Mouse (Mus musculus) myocyte (in vitro differentiated cells): Measurements from ENCODE around the gene Chd2. TPM values are rescaled to one million over a fixed set of nuclear protein-coding genes. Genes with fewer than 3 reads are reported as not detected.

ENCODE experiments used
- H3K27me3 ChIP-seq: one replicate; pipeline ENCODE4 v1.6.1; 2011; ENCODE audit not compliant: control insufficient read depth, insufficient read depth, insufficient read length
- H3K36me3 ChIP-seq: one replicate; pipeline ENCODE4 v1.6.1; 2011; ENCODE audit not compliant: control insufficient read depth, insufficient read depth
- H3K4me2 ChIP-seq: one replicate; pipeline ENCODE4 v1.6.1; 2011; ENCODE audit warnings: low read depth, control low read depth
- H3K4me3 ChIP-seq: one replicate; pipeline ENCODE4 v1.5.1; 2011; ENCODE audit warnings: mild to moderate bottlenecking, control low read depth, moderate library complexity
- H3K79me2 ChIP-seq: one replicate; pipeline ENCODE4 v1.6.1; 2011; ENCODE audit not compliant: control insufficient read depth, insufficient read depth
- H3ac ChIP-seq: one replicate; pipeline ENCODE4 v1.6.1; 2011; ENCODE audit not compliant: control insufficient read depth, insufficient read length
- CEBPB ChIP-seq: IDR thresholded peaks from 2 replicates; pipeline ENCODE4 v1.6.1; 2011; ENCODE audit warnings: mild to moderate bottlenecking, moderate library complexity; ENCODE audit not compliant: poor library complexity, insufficient read depth, severe bottlenecking
- E2F4 ChIP-seq: IDR thresholded peaks from one replicate; pipeline ENCODE4 v1.6.1; 2011; ENCODE audit warnings: mild to moderate bottlenecking, control low read depth, moderate library complexity; ENCODE audit not compliant: insufficient read depth
- MAX ChIP-seq: IDR thresholded peaks from one replicate; pipeline ENCODE4 v1.6.1; 2011; ENCODE audit warnings: low read depth, mild to moderate bottlenecking, control low read depth
- MYOD1 ChIP-seq, 3 experiments: IDR thresholded peaks; one replicate each; pipeline ENCODE4 v1.6.1; 2011; ENCODE audit warnings: control low read depth in 2 of 3, low read depth in 2 of 3, mild to moderate bottlenecking in 2 of 3, moderate library complexity in 1 of 3; ENCODE audit not compliant: insufficient read length in 2 of 3, control insufficient read depth in 1 of 3
- MYOG ChIP-seq, 3 experiments: IDR thresholded peaks; one replicate each; pipeline ENCODE4 v1.6.1; 2011; ENCODE audit warnings: control low read depth in 2 of 3, low read depth in 2 of 3, mild to moderate bottlenecking in 2 of 3; ENCODE audit not compliant: insufficient read length in 2 of 3, control insufficient read depth in 1 of 3, insufficient read depth in 1 of 3
- POLR2A ChIP-seq: IDR thresholded peaks from one replicate; pipeline ENCODE4 v1.6.1; 2011; ENCODE audit warnings: low read depth, mild to moderate bottlenecking, control low read depth, moderate library complexity; ENCODE audit not compliant: insufficient read length
- POLR2AphosphoS2 ChIP-seq: IDR thresholded peaks from one replicate; pipeline ENCODE4 v1.6.1; 2011; ENCODE audit warnings: low read depth, control low read depth; ENCODE audit not compliant: insufficient read length
- REST ChIP-seq: IDR thresholded peaks from one replicate; pipeline ENCODE4 v1.6.1; 2011; ENCODE audit warnings: mild to moderate bottlenecking, control low read depth, moderate library complexity; ENCODE audit not compliant: insufficient read depth, insufficient read length
- SRF ChIP-seq: IDR thresholded peaks from one replicate; pipeline ENCODE4 v1.6.1; 2011; ENCODE audit warnings: low read depth; ENCODE audit not compliant: control insufficient read depth, insufficient read length
- TCF12 ChIP-seq: IDR thresholded peaks from one replicate; pipeline ENCODE4 v1.6.1; 2011; ENCODE audit warnings: mild to moderate bottlenecking, control low read depth; ENCODE audit not compliant: poor library complexity, insufficient read depth, severe bottlenecking
- TCF3 ChIP-seq: IDR thresholded peaks from one replicate; pipeline ENCODE4 v1.6.1; 2011; ENCODE audit warnings: low read depth, control low read depth; ENCODE audit not compliant: insufficient read length
- USF1 ChIP-seq: IDR thresholded peaks from one replicate; pipeline ENCODE4 v1.6.1; 2011; ENCODE audit warnings: low read depth, mild to moderate bottlenecking, control low read depth, moderate library complexity
- polyA plus RNA-seq: library from polyadenylated mRNA; unstranded; fragments of >200 nt; fragmentation: generic; extraction: Trizol; gene quantifications from one replicate; pipeline ENCODE4 v1.2.1, GENCODE M21; 2012; ENCODE audit warnings: missing spikeins

Chd2 gene
- polyA plus RNA-seq, 1 experiment: 7.9 TPM

- peaks cover 97% of the 10 kb centered on the region for H3K79me2 ChIP-seq
- H3K4me2 ChIP-seq: peak overlapping the region; percentile 85
- no peak for TF ChIP-seq SRF
- no peak for TF ChIP-seq TCF3
- no peak for TF ChIP-seq POLR2A
- no peak for TF ChIP-seq MYOG (IDR thresholded peaks at IDR 0.05; ENCODE audit: control insufficient read depth in 1 of 3, insufficient read depth in 1 of 3, insufficient read length in 2 of 3, low read depth in 2 of 3)
- TF ChIP-seq E2F4: no peak
- TF ChIP-seq USF1: no peak
- no peak for TF ChIP-seq MYOD1 (IDR thresholded peaks at IDR 0.05; ENCODE audit: control insufficient read depth in 1 of 3, insufficient read length in 2 of 3, low read depth in 2 of 3)
- no peak for TF ChIP-seq TCF12
- TF ChIP-seq MAX: no peak
- no peak for TF ChIP-seq POLR2AphosphoS2
- TF ChIP-seq REST: no peak
- TF ChIP-seq CEBPB: no peak
- peak overlapping the region; percentile 62 for H3K4me3 ChIP-seq
- H3K36me3 ChIP-seq: peaks cover 16% of the 10 kb centered on the region
- no peaks in the 10 kb centered on the region for H3K27me3 ChIP-seq
- H3ac ChIP-seq: no peak overlapping the region
Observed at GRCm38 (mm10) chr7:73539116-73539682, 2.4 kb downstream of the Chd2 start.

GRCm38 (mm10) chr7:73538424-73539079 is 3.1 kb downstream of the Chd2 start:
- TF ChIP-seq E2F4: no peak
- no peak for TF ChIP-seq SRF
- TF ChIP-seq POLR2A: no peak
- no peak for TF ChIP-seq MYOG (IDR thresholded peaks at IDR 0.05; ENCODE audit: control insufficient read depth in 1 of 3, insufficient read depth in 1 of 3, insufficient read length in 2 of 3, low read depth in 2 of 3)
- no peak for TF ChIP-seq TCF12
- peaks cover 97% of the 10 kb centered on the region for H3K79me2 ChIP-seq
- peak overlapping the region; percentile 35 for H3ac ChIP-seq
- H3K4me2 ChIP-seq: peak overlapping the region; percentile 85
- H3K4me3 ChIP-seq: peak overlapping the region; percentile 62
- H3K36me3 ChIP-seq: peaks cover 13% of the 10 kb centered on the region
- H3K27me3 ChIP-seq: no peaks in the 10 kb centered on the region

- peaks cover 97% of the 10 kb centered on the region for H3K79me2 ChIP-seq
- peak overlapping the region; percentile 35 for H3ac ChIP-seq
- peaks cover 5% of the 10 kb centered on the region for H3K36me3 ChIP-seq
- TF ChIP-seq E2F4 (no peak), MYOD1 (IDR thresholded peaks at IDR 0.05; ENCODE audit: control insufficient read depth in 1 of 3, insufficient read length in 2 of 3, low read depth in 2 of 3) (peak in 1 of 3 experiments; percentile 41), MAX (no peak), POLR2AphosphoS2 (peak; percentile 99), SRF (peak; percentile 88), MYOG (IDR thresholded peaks at IDR 0.05; ENCODE audit: control insufficient read depth in 1 of 3, insufficient read depth in 1 of 3, insufficient read length in 2 of 3, low read depth in 2 of 3) (peak in 1 of 3 experiments; percentile 46), TCF3 (no peak), USF1 (no peak), POLR2A (peak; percentile 82), REST (peak; percentile 12), CEBPB (no peak), TCF12 (no peak)
- H3K4me2 ChIP-seq: peak overlapping the region; percentile 93
- H3K4me3 ChIP-seq: peak overlapping the region; percentile 62
- no peaks in the 10 kb centered on the region for H3K27me3 ChIP-seq
Observed at GRCm38 (mm10) chr7:73537634-73538423, 3.8 kb downstream of the Chd2 start.

- TF ChIP-seq USF1: no peak
- no peak for TF ChIP-seq MYOG (IDR thresholded peaks at IDR 0.05; ENCODE audit: control insufficient read depth in 1 of 3, insufficient read depth in 1 of 3, insufficient read length in 2 of 3, low read depth in 2 of 3)
- TF ChIP-seq MAX: no peak
- no peak for TF ChIP-seq TCF3
- TF ChIP-seq SRF: no peak
- TF ChIP-seq REST: no peak
- no peak for TF ChIP-seq MYOD1 (IDR thresholded peaks at IDR 0.05; ENCODE audit: control insufficient read depth in 1 of 3, insufficient read length in 2 of 3, low read depth in 2 of 3)
- TF ChIP-seq CEBPB: no peak
- TF ChIP-seq E2F4: no peak
- TF ChIP-seq POLR2AphosphoS2: no peak
- no peak for TF ChIP-seq POLR2A
- no peak for TF ChIP-seq TCF12
- peak overlapping the region; percentile 35 for H3ac ChIP-seq
- peak overlapping the region; percentile 62 for H3K4me3 ChIP-seq
- peak overlapping the region; percentile 93 for H3K4me2 ChIP-seq
- H3K27me3 ChIP-seq: no peaks in the 10 kb centered on the region
- peaks cover 97% of the 10 kb centered on the region for H3K79me2 ChIP-seq
- H3K36me3 ChIP-seq: no peaks in the 10 kb centered on the region
Observed at GRCm38 (mm10) chr7:73537228-73537627, 4.4 kb downstream of the Chd2 start.
